Mouse (Mus musculus): ENCODE results near the gene Prkd2. TPM values are rescaled to one million over a fixed set of nuclear protein-coding genes. Genes with fewer than 3 reads are reported as not detected.
A peak's percentile ranks its signal among the peaks of the same experiment; 100 is the strongest.

The Prkd2 gene
- polyA plus RNA-seq, 1 experiment from 2014 or later = 4.7 TPM

DNA sequence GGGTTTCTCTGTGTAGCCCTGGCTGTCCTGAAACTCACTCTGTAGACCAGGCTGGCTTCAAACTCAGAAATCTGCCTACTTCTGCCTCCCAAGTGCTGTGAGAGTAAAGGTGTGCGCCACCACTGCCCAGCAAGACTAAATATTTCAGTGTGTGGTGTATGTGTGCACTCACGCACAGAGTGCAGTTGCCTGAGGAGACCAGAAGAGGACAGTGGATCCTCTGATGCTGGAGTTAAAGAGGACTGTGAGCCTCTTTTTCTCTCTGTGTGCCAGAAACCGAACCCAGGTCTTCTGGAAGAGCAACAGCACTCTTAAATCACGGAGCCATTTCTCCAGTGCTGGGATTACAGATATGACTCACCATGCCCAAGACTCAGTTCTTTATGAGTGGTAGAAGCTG lies 30.7 kb downstream of the Prkd2 start:
- Histone ChIP-seq H3K4me1 (peaks cover 28% of the 10 kb centered on the region), H3K4me2 (no peak overlapping the region), H3K4me3 (no peak overlapping the region), H3K27me3 (replicated peaks) (peaks cover 18% of the 10 kb centered on the region), H3K27ac (no peak overlapping the region), H3K9me3 (replicated peaks) (no peaks in the 10 kb centered on the region), H3K9ac (no peak overlapping the region), H3K36me3 (0 out of 2 replicates have a peak, but pooled peaks cover 9% of the 10 kb centered on the region)
- 79% methylated on average over 4 of the region's 4 CpGs for WGBS (ENCODE audit: insufficient replicate concordance)
- ATAC-seq = no peak

DNA sequence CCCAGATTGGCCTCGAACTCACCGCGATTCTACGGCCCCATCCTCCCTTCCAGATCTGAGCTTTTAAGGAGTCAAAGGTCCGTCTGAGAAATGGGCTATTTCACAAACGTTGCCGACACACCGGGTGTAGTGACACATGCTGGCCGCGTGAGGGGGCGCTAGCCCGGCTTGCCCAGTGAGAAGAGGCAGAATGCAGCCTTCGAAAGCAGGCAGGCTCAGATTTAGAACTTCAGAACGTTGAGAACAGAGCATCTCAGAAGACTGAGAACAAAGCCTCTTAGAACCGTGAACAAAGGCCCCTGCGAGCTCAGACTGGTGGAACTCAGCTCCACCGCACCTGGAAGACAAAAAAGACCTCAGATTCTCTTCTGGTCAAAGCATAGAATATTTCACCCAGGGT lies 31.5 kb downstream of the Prkd2 start:
- Histone ChIP-seq H3K4me1 (peaks cover 28% of the 10 kb centered on the region), H3K27ac (peak overlapping the region; percentile 58), H3K36me3 (0 out of 2 replicates have a peak, but pooled peaks cover 9% of the 10 kb centered on the region), H3K27me3 (replicated peaks) (peaks cover 21% of the 10 kb centered on the region), H3K4me2 (peak overlapping the region; percentile 98), H3K9me3 (replicated peaks) (no peaks in the 10 kb centered on the region), H3K4me3 (peak overlapping the region; percentile 65), H3K9ac (no peak overlapping the region)
- ATAC-seq = no peak
- WGBS (ENCODE audit: insufficient replicate concordance) = 3% methylated on average over 17 of the region's 17 CpGs

DNA sequence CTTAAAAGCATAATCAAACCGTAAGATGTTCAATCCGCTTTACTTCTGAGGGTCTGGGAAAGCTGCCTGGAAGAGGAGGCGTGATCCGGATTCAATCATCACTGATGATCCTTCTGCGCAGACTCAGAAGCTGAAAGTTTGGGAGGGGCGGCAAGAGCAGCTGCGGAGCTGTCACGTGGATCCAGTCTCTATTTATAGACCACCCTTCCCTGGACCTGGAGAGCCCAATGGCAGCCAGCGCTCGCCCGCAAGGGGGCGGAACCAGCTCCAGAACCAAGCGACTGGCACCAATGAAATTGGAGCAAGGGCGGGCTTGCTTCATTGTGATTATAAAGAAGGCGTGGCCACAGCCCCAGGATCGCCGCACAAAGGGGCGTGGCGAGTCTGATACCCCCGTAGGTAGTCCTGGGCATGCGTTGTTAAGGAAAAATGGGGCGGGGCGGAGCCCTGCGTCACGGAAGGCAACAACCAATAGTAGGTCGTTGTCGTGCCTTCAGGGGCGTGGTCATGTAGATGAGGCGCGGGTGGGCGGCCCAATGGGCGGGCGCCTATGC lies 32.1 kb downstream of the Prkd2 start:
- peak; percentile 95 for ATAC-seq
- 2% methylated on average over 33 of the region's 33 CpGs for WGBS (ENCODE audit: insufficient replicate concordance)
- H3K9ac ChIP-seq = peak overlapping the region; percentile 65

DNA sequence AGATGAGACGGTGACA lies 32.4 kb downstream of the Prkd2 start, which contains the start of gene Dact3:
Dact3 (plus strand) TSS at position 8 of the 16 bp plus-strand sequence.
- H3K9ac ChIP-seq = peak within 1 kb of the TSS; percentile 65
- H3K36me3 ChIP-seq = no peaks in the 10 kb centered on the region
- no peak for ATAC-seq
- H3K27me3 ChIP-seq (replicated peaks) = peaks cover 22% of the 10 kb centered on the region
- WGBS (ENCODE audit: insufficient replicate concordance) = 8% methylated on average over 1 of the region's 1 CpGs
- peak within 1 kb of the TSS; percentile 65 for H3K4me3 ChIP-seq
- peak within 1 kb of the TSS; percentile 58 for H3K27ac ChIP-seq
- H3K4me1 ChIP-seq = peaks cover 34% of the 10 kb centered on the region
- H3K4me2 ChIP-seq = peak within 1 kb of the TSS; percentile 98
- H3K9me3 ChIP-seq (replicated peaks) = no peaks in the 10 kb centered on the region

More for the DNA sequence above, 32.1 kb downstream of the Prkd2 start:
- H3K4me2 ChIP-seq = peak overlapping the region; percentile 98
- peaks cover 31% of the 10 kb centered on the region for H3K4me1 ChIP-seq
- H3K4me3 ChIP-seq = peak overlapping the region; percentile 65
- no peaks in the 10 kb centered on the region for H3K9me3 ChIP-seq (replicated peaks)
- peaks cover 22% of the 10 kb centered on the region for H3K27me3 ChIP-seq (replicated peaks)
- 0 out of 2 replicates have a peak, but pooled peaks cover 3% of the 10 kb centered on the region for H3K36me3 ChIP-seq
- H3K27ac ChIP-seq = peak overlapping the region; percentile 58

DNA sequence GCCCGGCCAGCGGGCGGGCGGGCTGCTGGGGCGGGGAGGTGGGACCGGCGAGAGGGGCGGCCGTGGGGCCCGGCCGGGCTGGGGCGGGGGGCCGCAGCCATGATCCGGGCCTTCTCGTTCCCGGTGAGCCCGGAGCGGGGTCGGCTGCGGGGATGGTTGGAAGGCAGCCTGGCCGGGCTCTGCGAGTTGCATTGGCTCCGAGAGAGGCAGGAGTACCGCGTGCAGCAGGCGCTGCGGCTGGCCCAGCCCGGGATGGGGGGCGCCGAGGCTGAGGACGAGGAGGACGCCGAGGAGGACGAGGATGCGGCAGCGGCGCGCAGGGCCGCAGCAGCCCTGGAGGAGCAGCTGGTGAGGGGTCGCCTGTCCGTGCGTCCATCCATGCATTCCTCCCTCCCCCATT lies 32.6 kb downstream of the Prkd2 start:
- Histone ChIP-seq H3K4me3 (peak overlapping the region; percentile 65), H3K4me2 (peak overlapping the region; percentile 98), H3K36me3 (no peaks in the 10 kb centered on the region), H3K4me1 (peaks cover 36% of the 10 kb centered on the region), H3K27ac (peak overlapping the region; percentile 45), H3K9ac (peak overlapping the region; percentile 65), H3K27me3 (replicated peaks) (peaks cover 22% of the 10 kb centered on the region), H3K9me3 (replicated peaks) (no peaks in the 10 kb centered on the region)
- ATAC-seq = peak; percentile 24
- WGBS (ENCODE audit: insufficient replicate concordance) = 2% methylated on average over 34 of the region's 42 CpGs

DNA sequence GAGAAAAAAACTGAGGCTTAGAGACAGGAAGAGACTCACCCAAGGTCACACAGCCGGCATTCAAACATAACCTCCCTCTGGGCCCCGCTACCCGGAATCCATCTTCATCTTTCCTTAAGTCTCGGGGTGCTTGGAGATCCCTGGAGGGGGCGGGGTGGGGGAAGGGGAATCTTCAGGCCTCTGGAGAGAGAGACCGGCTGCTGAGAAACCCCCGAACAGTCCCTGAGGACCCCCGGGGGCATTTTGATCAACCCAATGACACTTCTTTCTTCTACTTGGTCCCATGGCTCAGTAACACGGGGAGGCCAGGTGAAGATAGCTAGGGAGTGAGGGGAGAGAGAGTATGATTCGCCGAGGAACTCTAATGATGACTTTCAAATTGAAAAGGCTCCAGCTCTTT lies 33.3 kb downstream of the Prkd2 start:
- 28% methylated on average over 11 of the region's 11 CpGs for WGBS (ENCODE audit: insufficient replicate concordance)
- Histone ChIP-seq H3K36me3 (no peaks in the 10 kb centered on the region), H3K4me3 (peak overlapping the region; percentile 65), H3K27ac (no peak overlapping the region), H3K4me1 (peaks cover 42% of the 10 kb centered on the region), H3K9ac (peak overlapping the region; percentile 65), H3K27me3 (replicated peaks) (peaks cover 27% of the 10 kb centered on the region), H3K4me2 (peak overlapping the region; percentile 98), H3K9me3 (replicated peaks) (no peaks in the 10 kb centered on the region)
- no peak for ATAC-seq

DNA sequence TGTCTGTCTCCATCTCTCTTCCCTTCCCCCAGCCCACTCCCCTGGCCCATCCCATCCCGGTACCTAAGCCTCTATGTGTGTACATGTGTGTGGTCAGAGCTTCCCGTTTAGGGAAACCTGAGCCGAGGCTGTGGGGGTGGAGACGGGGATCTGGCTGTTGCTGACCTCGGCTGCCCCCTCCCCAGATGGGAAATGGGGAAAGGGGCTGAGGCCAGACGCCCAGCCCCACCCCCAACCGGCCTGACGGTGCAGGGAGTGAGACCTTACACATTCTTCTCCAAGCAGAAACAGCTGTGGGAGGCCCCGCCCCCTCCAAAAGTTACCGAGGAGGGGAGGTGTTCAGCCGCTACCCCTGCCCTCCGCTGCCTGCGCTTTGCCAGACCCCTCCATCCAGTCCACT lies 33.9 kb downstream of the Prkd2 start:
- Histone ChIP-seq H3K4me2 (peak overlapping the region; percentile 98), H3K36me3 (no peaks in the 10 kb centered on the region), H3K27ac (no peak overlapping the region), H3K9ac (no peak overlapping the region), H3K4me1 (peaks cover 42% of the 10 kb centered on the region), H3K27me3 (replicated peaks) (peaks cover 33% of the 10 kb centered on the region), H3K4me3 (peak overlapping the region; percentile 65; the same call in 1 of the 2 replicates), H3K9me3 (replicated peaks) (no peaks in the 10 kb centered on the region)
- ATAC-seq = no peak
- WGBS (ENCODE audit: insufficient replicate concordance) = 9% methylated on average over 13 of the region's 13 CpGs

DNA sequence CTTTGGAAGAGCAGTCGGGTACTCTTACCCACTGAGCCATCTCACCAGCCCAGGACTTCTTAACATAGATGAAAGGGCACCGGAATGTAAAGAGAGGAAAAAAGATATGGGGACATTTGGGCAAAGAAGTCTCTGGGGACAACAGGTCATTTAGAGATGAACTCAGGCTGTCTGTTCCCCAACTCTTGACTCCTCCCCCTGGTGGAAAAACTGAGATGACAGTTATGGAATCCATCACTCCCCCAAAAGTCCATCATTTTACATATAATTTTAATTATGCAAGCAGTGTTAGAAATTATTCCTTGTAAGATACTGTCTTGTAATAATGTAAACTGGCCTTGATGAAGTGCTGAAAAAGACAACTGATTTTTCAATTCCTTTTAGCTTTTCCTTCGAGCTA lies 35.0 kb downstream of the Prkd2 start:
- H3K4me2 ChIP-seq = no peak overlapping the region
- no peaks in the 10 kb centered on the region for H3K36me3 ChIP-seq
- 63% methylated on average over 3 of the region's 3 CpGs for WGBS (ENCODE audit: insufficient replicate concordance)
- H3K27me3 ChIP-seq (replicated peaks) = peaks cover 44% of the 10 kb centered on the region
- H3K9me3 ChIP-seq (replicated peaks) = no peaks in the 10 kb centered on the region
- no peak overlapping the region for H3K4me3 ChIP-seq
- no peak for ATAC-seq
- no peak overlapping the region for H3K27ac ChIP-seq
- H3K9ac ChIP-seq = no peak overlapping the region
- H3K4me1 ChIP-seq = peaks cover 42% of the 10 kb centered on the region

DNA sequence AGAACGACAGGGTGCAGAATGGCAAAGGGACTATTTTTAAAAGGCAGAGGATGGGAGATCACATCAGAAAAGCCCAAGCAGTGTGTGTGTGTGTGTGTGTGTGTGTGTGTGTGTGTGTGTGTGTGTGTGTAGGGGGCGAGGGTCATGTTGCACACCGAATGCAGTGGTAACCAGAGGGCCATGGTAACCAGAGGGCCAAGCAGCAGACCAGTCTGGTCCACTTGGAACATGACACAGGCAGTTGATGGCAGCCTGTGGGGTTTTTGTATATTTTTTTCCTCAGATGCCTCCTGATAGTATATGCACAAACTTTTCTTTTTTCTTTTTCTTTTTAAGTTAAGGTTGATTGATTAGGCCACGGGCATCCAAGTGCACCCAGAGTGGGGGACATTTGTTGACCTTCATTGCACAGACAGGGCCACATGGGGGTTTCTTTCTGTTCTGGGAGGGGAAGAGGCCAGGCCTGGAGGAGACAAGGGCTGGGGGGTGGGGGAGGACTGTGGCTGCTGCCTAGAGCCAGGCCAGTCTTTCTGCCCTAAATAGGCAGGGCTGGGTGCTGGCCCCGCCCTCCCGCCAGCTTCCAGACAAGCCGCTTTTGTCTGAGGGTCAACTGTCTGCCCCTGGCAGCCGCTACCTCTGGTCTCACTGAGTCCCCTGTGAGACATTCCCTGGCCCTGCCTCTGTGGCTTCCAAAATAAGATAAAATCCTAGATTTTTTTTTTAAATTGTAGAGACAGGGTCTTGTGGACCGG lies 37.3 kb downstream of the Prkd2 start:
- Histone ChIP-seq H3K27me3 (replicated peaks) (peaks cover 67% of the 10 kb centered on the region), H3K27ac (no peak overlapping the region), H3K4me3 (no peak overlapping the region), H3K4me1 (peaks cover 33% of the 10 kb centered on the region), H3K36me3 (peaks cover 3% of the 10 kb centered on the region), H3K9ac (no peak overlapping the region), H3K9me3 (replicated peaks) (no peaks in the 10 kb centered on the region), H3K4me2 (no peak overlapping the region)
- 28% methylated on average over 9 of the region's 9 CpGs for WGBS (ENCODE audit: insufficient replicate concordance)
- ATAC-seq = no peak

DNA sequence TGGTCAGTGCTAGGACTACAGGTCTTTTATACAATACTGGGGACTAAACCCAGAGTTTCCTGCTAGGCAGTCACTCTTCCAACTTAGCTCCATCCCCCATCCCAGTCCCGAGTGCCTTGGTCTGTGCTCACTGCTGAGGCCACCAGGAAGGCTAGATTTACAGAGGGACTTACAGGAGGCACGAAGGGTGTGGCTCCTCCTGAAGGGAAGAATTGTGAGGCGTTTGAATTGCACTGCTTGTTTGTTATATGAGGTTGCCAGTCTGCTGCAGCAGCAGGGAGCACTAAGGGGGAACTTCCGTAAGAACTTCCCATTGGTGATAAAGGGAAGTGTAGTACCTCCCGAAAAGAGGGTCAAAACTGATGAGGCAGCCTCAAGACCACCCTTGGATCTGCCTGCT lies 37.9 kb downstream of the Prkd2 start:
- Histone ChIP-seq H3K4me3 (no peak overlapping the region), H3K27me3 (replicated peaks) (peaks cover 70% of the 10 kb centered on the region), H3K4me1 (peaks cover 28% of the 10 kb centered on the region), H3K9ac (no peak overlapping the region), H3K9me3 (replicated peaks) (peaks cover 4% of the 10 kb centered on the region), H3K36me3 (peaks cover 10% of the 10 kb centered on the region), H3K27ac (no peak overlapping the region), H3K4me2 (no peak overlapping the region)
- WGBS (ENCODE audit: insufficient replicate concordance) = 14% methylated on average over 5 of the region's 5 CpGs
- ATAC-seq = no peak

DNA sequence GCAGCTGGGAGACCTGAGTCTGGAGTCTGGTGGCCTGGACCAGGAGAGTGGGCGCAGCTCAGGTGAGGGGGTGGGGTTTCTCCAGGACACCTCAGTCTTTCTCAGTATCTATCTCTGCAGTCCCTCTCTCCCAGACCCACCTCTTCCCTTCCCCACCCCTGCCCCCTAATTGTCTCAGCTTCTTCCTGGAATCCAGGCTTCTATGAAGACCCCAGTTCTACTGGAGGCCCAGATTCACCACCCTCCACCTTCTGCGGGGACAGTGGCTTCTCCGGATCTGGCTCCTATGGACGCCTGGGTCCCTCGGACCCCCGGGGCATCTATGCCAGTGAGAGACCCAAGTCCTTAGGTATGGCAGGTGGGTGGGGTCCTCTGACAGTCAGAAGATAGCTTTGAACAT lies 40.5 kb downstream of the Prkd2 start:
- no peak for ATAC-seq
- H3K27ac ChIP-seq = no peak overlapping the region
- WGBS (ENCODE audit: insufficient replicate concordance) = 72% methylated on average over 6 of the region's 6 CpGs
- H3K9me3 ChIP-seq (replicated peaks) = peaks cover 12% of the 10 kb centered on the region
- no peak overlapping the region for H3K9ac ChIP-seq
- H3K4me1 ChIP-seq = peaks cover 14% of the 10 kb centered on the region
- H3K36me3 ChIP-seq = peaks cover 20% of the 10 kb centered on the region
- no peak overlapping the region for H3K4me2 ChIP-seq
- peaks cover 80% of the 10 kb centered on the region for H3K27me3 ChIP-seq (replicated peaks)
- H3K4me3 ChIP-seq = no peak overlapping the region

DNA sequence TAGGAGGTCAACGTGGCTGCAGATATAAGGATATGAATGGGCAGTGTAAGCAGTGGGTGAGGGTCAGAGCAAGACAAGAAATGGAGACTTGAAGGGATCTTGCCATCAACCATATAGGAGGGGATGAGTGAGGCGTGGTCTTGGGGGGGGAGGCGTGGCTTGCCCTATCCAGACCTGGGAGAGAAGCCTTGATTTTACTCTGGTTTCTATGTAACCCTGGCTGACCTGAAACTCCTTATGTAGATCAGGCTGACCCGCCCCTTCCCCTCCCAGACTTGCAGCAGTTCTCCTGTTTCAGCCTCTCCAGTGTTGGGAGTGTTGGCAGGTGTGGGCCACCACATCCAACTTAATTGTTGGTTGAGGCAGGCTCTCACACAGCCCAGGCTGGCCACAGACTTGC lies 41.6 kb downstream of the Prkd2 start:
- WGBS (ENCODE audit: insufficient replicate concordance) = 36% methylated on average over 4 of the region's 4 CpGs
- Histone ChIP-seq H3K4me3 (no peak overlapping the region), H3K27me3 (replicated peaks) (peaks cover 88% of the 10 kb centered on the region), H3K27ac (no peak overlapping the region), H3K9me3 (replicated peaks) (peaks cover 12% of the 10 kb centered on the region), H3K4me1 (peaks cover 14% of the 10 kb centered on the region), H3K36me3 (peaks cover 20% of the 10 kb centered on the region), H3K9ac (no peak overlapping the region), H3K4me2 (no peak overlapping the region)
- no peak for ATAC-seq

Measured in liver, embryonic 12.5 days (tissue).